Mouse (Mus musculus) liver, postnatal 0 days (tissue): ENCODE data around the gene Thsd4.

Experiments
- CTCF ChIP-seq: sonication (generic); IDR thresholded peaks from 2 replicates; pipeline ENCODE4 v1.5.1; 2016; ENCODE audit warnings: antibody characterized with exemption, low read depth
- EP300 ChIP-seq: IDR thresholded peaks from 2 replicates; pipeline ENCODE4 v1.6.1; 2016; ENCODE audit warnings: antibody characterized with exemption, low read depth, mild to moderate bottlenecking

DNA sequence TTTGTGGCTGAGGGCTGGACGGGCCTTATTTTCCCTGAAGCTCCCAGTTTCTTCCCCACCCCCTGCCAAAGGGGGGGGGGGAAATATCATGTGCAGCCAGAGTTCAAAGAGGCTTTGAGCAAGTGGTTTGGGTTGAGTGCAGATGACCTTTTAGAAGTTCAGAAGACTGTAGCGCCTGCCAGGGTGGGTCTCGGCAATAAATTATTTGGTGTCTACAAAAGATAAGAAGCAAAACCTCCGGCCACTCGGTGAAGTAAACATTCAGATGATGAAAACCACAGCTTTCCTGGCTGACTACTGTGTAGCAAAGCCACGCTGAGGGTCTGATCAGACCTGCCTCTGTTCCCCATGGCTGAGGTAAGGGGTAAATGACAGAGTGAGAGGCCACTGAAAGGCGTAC is 116.1 kb downstream of the Thsd4 start:
- no peak for TF ChIP-seq CTCF
- no peak for TF ChIP-seq EP300
